Mouse (Mus musculus): Measurements from ENCODE around the gene Cdkn1c. TPM values are rescaled to one million over a fixed set of nuclear protein-coding genes. Genes with fewer than 3 reads are reported as not detected.

Cdkn1c gene
- polyA plus RNA-seq, 1 experiment from 2014 or later, result 965 TPM

DNA sequence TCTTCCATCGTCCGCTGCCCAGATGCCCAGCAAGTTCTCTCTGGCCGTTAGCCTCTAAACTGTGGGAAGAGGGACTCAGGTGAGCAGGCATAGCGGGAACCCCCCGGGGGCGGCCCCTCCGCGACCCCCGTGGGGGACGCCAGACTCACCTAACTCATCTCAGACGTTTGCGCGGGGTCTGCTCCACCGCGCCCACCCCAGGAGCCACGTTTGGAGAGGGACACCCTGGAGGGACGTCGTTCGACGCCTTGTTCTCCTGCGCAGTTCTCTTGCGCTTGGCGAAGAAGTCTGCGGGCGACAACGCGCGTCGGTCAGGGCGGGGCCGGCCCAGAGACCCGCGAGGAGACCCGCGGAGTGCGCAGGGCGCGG is 1.9 kb downstream of the Cdkn1c start:
- whole genome bisulfite sequencing, result 26% methylated on average over 37 of the region's 38 CpGs
- 0 out of 2 replicates have a peak, but pooled peaks have one; percentile 0 for ATAC-seq (replicated peaks; ENCODE audit: low FRiP score)
- Histone ChIP-seq H3K9me3 (replicated peaks) (peaks cover 30% of the 10 kb centered on the region), H3K9ac (peak overlapping the region; percentile 62), H3K27ac (peak overlapping the region; percentile 55), H3K36me3 (no peaks in the 10 kb centered on the region), H3K4me1 (peaks cover 21% of the 10 kb centered on the region), H3K27me3 (0 out of 2 replicates have a peak, but pooled peaks cover 7% of the 10 kb centered on the region), H3K4me2 (peak overlapping the region; percentile 63), H3K4me3 (replicated peaks) (peak overlapping the region; percentile 57)

DNA sequence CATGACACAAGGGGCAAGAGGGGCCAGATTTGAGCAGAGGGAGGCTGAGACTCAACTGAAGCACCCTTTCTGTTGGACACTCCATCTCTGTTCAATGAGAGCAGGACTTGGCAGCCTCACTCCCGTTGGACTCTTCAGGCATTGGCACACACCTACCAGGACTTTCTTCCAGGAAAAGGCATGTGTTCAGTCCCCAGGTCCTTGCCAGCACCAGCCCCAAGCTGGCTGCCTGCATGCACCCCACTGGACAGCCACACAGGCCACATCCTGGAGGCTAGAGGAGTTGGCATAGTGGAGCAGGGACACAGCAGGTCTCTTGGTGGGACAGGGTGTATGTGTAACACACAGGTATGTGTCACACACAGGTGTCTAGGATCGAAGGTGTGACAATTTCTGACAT is 13.7 kb downstream of the Cdkn1c start:
- H3K27ac ChIP-seq, result no peak overlapping the region
- WGBS, result 76% methylated on average over 2 of the region's 2 CpGs
- H3K9ac ChIP-seq, result no peak overlapping the region
- H3K36me3 ChIP-seq, result no peaks in the 10 kb centered on the region
- no peak overlapping the region for H3K4me3 ChIP-seq (replicated peaks)
- no peak for ATAC-seq (replicated peaks; ENCODE audit: low FRiP score)
- peaks cover 21% of the 10 kb centered on the region for H3K4me1 ChIP-seq
- H3K4me2 ChIP-seq, result no peak overlapping the region
- H3K9me3 ChIP-seq (replicated peaks), result no peaks in the 10 kb centered on the region
- H3K27me3 ChIP-seq, result peaks cover 52% of the 10 kb centered on the region

DNA sequence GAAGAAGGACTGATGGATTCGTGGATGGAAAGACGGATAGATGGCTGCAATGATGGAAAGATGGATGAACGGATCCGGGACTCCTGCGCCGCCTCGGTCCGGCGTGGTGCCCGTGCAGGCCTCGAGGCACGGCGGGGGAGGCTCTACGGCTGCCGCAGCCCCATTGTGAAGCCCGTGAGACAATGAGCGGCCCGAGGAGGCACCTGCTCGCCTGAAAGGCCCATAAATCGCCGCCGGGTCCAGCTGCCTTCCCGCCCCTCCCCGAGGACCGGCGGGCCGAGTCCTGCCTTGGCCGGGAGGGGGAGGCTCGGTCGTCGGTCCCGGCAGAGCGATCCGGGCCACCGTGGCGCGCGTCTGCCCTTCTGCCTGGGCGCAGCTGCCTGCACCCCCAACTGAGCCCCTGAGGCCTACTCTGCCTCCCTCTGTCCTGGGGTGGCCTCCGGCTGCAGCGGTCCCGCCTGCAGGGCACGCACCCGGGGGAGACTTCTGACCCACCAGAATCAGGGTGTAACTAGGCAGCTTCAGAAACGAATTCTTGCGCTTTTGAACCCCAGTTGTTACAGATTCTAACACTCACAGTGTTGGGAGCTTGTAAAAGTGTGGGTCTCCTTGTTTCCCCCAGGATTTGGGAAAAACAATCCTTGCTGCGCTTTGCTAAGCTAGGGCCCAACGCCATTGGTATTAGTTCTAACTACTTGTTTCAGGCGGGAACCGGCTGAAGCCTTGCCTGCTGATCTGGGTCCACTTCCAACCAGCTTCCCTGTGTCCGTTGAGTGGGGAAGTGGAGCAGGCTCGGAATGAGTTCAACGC is 15.0 kb downstream of the Cdkn1c start:
- 5% methylated on average over 53 of the region's 53 CpGs for WGBS
- peaks cover 21% of the 10 kb centered on the region for H3K4me1 ChIP-seq
- H3K9me3 ChIP-seq (replicated peaks), result no peaks in the 10 kb centered on the region
- peak overlapping the region; percentile 15; the same call in 1 of the 2 replicates for H3K27ac ChIP-seq
- no peaks in the 10 kb centered on the region for H3K36me3 ChIP-seq
- ATAC-seq (replicated peaks; ENCODE audit: low FRiP score), result peak; percentile 75
- H3K4me2 ChIP-seq, result peak overlapping the region; percentile 80
- peak overlapping the region; percentile 41 for H3K4me3 ChIP-seq (replicated peaks)
- H3K9ac ChIP-seq, result peak overlapping the region; percentile 47
- H3K27me3 ChIP-seq, result peaks cover 52% of the 10 kb centered on the region

DNA sequence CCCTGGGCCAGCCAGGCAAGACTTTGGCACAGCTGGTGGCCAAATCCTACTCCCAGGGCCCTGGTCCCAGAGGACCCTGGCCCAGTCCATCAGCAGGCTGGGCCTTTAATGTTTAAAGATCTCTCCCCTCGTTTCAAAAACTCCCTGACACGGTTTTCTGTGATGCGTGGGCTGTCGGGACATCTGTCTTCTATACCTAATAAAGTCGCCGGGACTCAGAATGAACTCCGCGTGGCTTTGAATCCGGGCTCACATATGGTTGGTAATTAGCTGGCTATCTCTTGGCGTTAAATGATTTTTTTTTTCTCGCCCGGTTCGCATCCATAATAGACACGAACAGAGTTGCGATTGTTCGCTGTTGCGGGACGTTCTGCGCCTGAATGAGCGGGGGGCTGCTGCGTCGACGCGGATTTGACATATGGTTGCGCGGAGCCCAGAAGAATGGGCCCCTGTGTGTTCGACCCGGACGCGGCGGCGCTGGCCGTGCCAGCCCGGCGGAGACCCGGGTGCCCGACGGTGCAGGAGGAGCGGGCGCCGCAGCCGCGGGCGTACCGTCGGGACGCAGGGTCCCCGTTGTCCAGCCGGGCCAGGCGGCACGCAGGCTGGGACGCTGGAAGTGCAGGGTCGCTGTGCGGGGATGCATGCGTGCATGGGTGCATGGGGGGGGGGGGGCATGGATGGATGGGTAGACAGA is 15.7 kb downstream of the Cdkn1c start:
- no peaks in the 10 kb centered on the region for H3K9me3 ChIP-seq (replicated peaks)
- WGBS, result 3% methylated on average over 55 of the region's 55 CpGs

DNA sequence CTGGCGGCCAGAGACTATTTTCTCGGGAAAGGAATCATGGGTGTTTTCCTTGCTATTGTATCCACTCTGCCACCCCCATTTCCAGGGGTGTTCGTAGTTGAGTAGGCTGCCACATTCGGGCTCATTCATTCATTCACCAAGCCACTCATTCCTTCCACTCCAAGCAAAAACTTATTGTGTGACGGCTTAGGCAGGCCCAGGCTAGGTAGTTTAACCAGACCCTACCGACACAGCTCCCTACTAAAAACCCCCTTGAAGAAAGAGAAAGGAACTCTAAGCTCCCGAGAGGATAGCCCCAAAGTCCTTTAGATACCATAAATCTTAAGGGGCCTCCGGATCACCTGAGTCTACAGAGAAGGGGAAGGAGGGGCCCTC is 16.3 kb downstream of the Cdkn1c start:
- 40% methylated on average over 8 of the region's 8 CpGs for WGBS
- H3K9ac ChIP-seq, result no peak overlapping the region
- H3K4me1 ChIP-seq, result peaks cover 21% of the 10 kb centered on the region
- H3K4me3 ChIP-seq (replicated peaks), result peak overlapping the region; percentile 41; the same call in 1 of the 2 replicates
- no peak for ATAC-seq (replicated peaks; ENCODE audit: low FRiP score)
- H3K27me3 ChIP-seq, result peaks cover 49% of the 10 kb centered on the region
- peak overlapping the region; percentile 80 for H3K4me2 ChIP-seq
- H3K9me3 ChIP-seq (replicated peaks), result no peaks in the 10 kb centered on the region
- H3K27ac ChIP-seq, result 0 out of 2 replicates have a peak overlapping the region, but pooled peaks have one; percentile 10
- no peaks in the 10 kb centered on the region for H3K36me3 ChIP-seq

More for the DNA sequence above, 15.7 kb downstream of the Cdkn1c start:
- Histone ChIP-seq H3K27me3 (peaks cover 50% of the 10 kb centered on the region), H3K36me3 (no peaks in the 10 kb centered on the region), H3K4me1 (peaks cover 21% of the 10 kb centered on the region), H3K4me3 (replicated peaks) (peak overlapping the region; percentile 41), H3K27ac (0 out of 2 replicates have a peak overlapping the region, but pooled peaks have one; percentile 10), H3K9ac (peak overlapping the region; percentile 47; the same call in 1 of the 2 replicates), H3K4me2 (peak overlapping the region; percentile 80)
- ATAC-seq (replicated peaks; ENCODE audit: low FRiP score), result peak; percentile 24

DNA sequence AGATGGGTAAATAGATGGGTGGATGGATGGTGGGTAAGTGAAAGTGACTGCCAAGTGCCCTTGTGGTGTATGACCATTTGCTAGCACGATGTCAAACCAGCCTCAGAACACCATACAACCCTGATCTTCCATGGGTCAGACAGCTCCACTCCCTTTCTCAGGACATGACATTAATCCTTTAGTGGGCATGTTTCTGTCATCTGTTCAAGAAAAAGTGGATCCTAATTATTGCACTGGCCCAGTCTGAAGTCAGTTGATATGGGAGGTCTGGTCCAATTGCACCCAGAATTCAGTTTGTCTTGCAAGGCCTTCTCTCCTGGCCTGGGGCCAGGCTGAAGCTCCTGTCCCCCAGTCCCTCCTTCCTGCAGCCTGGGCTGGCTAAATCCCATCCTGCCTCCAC is 21.9 kb downstream of the Cdkn1c start:
- no peak for ATAC-seq (replicated peaks; ENCODE audit: low FRiP score)
- Histone ChIP-seq H3K9me3 (replicated peaks) (no peaks in the 10 kb centered on the region), H3K4me2 (peak overlapping the region; percentile 92; the same call in 1 of the 2 replicates), H3K4me1 (peaks cover 20% of the 10 kb centered on the region), H3K9ac (no peak overlapping the region), H3K36me3 (no peaks in the 10 kb centered on the region), H3K4me3 (replicated peaks) (no peak overlapping the region), H3K27ac (no peak overlapping the region), H3K27me3 (peaks cover 27% of the 10 kb centered on the region)
- 57% methylated on average over 1 of the region's 1 CpGs for WGBS

DNA sequence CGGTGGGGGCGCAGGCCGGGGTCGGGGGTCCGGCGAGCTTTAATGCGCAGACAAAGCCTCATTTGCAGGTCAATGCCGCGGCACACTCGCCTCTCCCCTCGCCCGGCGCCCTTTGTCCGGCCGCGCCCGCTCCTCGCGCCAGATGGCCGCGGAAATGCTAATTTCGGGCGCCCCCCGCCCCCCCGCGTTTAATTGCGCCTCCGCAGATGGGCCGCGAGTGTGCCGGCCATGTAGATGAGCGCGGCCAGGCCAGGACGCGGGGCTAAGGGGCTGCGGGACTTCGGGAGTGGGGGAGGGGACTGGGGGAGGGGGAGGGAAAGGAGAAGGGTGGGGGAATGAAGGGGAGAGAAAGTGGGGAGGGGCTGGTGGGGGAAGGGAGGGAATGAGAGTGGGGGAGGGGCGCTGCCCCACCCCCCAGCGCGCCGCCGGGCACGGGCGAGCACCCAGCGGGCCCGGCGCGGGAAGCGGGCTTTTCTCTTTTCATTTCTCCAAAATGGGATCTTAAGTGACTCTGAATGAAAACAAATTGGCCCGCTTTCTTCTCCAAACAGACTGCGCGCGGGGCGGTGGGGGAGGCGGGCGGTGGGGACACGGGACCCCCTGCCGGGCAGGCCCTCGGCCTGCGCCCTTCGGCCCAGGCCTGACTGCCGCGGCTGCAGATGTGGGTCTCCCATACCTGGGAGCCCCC is 22.8 kb downstream of the Cdkn1c start:
- peak; percentile 62 for ATAC-seq (replicated peaks; ENCODE audit: low FRiP score)
- H3K27ac ChIP-seq, result peak overlapping the region; percentile 41

DNA sequence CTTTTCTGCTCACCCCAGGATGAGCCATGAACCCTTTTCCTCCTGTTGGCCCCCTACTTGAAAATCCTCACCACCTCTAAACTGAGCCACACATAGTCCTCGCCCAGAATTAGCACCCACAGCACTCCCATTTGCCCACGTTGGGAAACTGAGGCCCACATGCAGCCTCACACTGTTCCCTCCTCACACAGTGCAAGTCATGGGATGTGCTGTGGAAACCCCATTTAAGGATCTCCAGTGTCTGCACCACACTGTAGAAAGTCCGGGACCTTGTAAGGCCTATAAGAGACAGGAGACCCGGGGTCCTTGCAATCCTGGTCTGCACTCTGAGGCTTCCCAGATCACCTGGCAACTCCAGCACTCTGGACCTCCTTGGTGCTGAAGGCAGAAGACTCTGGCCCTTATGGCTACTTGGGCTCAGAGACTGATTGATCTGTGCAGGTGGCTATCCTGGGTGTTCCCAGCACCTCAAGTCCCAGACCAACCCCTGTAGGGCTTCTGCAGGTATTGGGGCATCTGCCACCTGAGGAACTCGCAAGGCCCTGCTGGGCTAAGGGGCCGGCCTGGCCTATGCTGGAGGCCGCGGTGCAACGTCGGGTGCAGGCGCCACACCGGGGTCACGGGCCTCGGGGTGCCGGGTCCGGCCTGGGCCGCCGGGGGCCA is 23.5 kb downstream of the Cdkn1c start:
- WGBS, result 18% methylated on average over 18 of the region's 18 CpGs
- Histone ChIP-seq H3K4me1 (peaks cover 23% of the 10 kb centered on the region), H3K4me2 (peak overlapping the region; percentile 92), H3K9me3 (replicated peaks) (no peaks in the 10 kb centered on the region), H3K9ac (peak overlapping the region; percentile 67), H3K27ac (peak overlapping the region; percentile 41), H3K36me3 (no peaks in the 10 kb centered on the region), H3K4me3 (replicated peaks) (peak overlapping the region; percentile 50), H3K27me3 (peaks cover 11% of the 10 kb centered on the region; the same call in 1 of the 2 replicates)
- ATAC-seq (replicated peaks; ENCODE audit: low FRiP score), result peak; percentile 59

More for the DNA sequence above, 22.8 kb downstream of the Cdkn1c start:
- H3K9ac ChIP-seq, result peak overlapping the region; percentile 67
- H3K9me3 ChIP-seq (replicated peaks), result no peaks in the 10 kb centered on the region
- H3K4me2 ChIP-seq, result peak overlapping the region; percentile 92
- no peaks in the 10 kb centered on the region for H3K36me3 ChIP-seq
- WGBS, result under 1% methylated on average over 62 of the region's 63 CpGs
- H3K4me3 ChIP-seq (replicated peaks), result peak overlapping the region; percentile 50
- peaks cover 18% of the 10 kb centered on the region for H3K27me3 ChIP-seq
- peaks cover 23% of the 10 kb centered on the region for H3K4me1 ChIP-seq

DNA sequence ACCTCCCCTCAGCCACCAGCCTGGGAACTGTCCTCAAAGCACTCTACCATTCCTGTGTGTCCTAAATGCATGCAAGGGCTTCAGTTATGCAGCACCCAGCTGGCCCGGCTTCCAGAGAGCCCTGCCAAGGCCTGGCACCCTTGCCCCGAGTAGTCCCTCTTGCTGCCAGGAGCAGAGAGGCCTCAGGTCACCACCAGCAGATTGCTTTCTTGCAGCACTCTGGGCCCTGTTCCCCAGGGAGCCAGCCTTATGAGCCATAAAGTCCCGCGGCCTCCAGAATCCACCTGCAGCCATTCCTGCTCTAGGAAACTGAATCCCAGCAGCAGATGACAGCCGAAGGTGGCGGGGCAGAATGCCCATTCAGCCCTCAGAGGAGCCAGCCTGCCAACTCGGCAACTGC is 27.5 kb downstream of the Cdkn1c start:
- 65% methylated on average over 7 of the region's 7 CpGs for WGBS
- no peak overlapping the region for H3K4me2 ChIP-seq
- no peak overlapping the region for H3K27ac ChIP-seq
- no peak overlapping the region for H3K9ac ChIP-seq
- H3K4me1 ChIP-seq, result peaks cover 23% of the 10 kb centered on the region
- no peak for ATAC-seq (replicated peaks; ENCODE audit: low FRiP score)
- no peaks in the 10 kb centered on the region for H3K36me3 ChIP-seq
- H3K27me3 ChIP-seq, result peaks cover 11% of the 10 kb centered on the region; the same call in 1 of the 2 replicates
- H3K4me3 ChIP-seq (replicated peaks), result no peak overlapping the region
- no peaks in the 10 kb centered on the region for H3K9me3 ChIP-seq (replicated peaks)

DNA sequence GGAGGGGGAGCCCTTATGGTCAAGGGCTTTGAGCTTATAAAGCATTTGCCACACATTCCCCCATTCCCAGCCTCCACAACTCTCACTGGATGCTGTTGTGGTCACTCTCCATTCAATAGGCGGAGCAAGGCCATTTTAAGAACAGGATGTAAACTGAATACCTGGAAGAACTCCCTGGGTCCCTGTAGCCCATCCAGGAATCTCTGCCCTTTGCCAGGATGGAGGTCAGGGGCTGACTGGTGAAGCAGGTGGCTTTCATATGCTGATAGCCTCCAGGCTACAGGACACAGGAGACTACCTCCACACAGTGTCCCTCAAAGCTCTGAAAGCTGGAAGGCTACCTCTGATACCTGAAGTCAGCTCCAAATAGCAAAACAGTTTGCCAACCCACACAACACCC is 28.2 kb downstream of the Cdkn1c start:
- Histone ChIP-seq H3K36me3 (no peaks in the 10 kb centered on the region), H3K27me3 (peaks cover 11% of the 10 kb centered on the region; the same call in 1 of the 2 replicates), H3K4me1 (peaks cover 24% of the 10 kb centered on the region), H3K9ac (no peak overlapping the region), H3K4me2 (no peak overlapping the region), H3K9me3 (replicated peaks) (no peaks in the 10 kb centered on the region), H3K27ac (no peak overlapping the region), H3K4me3 (replicated peaks) (no peak overlapping the region)
- WGBS, result 73% methylated on average over 1 of the region's 1 CpGs
- ATAC-seq (replicated peaks; ENCODE audit: low FRiP score), result no peak

DNA sequence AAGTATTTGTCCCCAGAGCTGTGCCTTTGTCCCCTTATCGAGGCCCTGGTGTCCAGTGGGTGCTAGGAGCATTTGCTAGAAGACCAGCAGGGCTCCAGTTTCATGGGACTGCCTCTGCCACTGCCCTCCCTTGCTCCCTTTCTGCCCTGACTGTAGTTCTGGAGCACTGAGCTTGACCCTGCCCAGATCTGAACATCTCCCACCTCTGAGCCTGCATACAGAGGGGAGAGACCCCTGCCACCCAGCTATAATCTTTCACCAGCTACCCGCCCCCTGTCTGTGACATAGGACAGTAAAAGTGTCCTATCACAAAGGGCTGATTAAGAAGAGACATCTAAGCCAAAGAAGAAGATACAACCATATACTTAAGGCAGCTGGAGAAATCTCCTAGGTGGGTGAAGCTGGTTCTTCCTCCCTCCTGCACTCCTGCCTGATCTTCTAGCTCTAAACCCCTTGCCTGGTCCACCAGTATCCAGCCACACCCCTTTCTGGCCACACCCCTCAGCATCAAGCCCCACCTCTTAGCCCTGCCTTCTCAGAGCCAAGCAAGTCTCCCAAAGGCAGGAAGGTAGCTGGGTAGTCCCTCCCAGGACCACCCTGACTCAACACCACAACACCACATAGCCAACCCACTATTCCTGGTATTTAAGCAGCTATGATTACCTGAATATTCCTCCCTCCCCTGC is 31.9 kb downstream of the Cdkn1c start:
- H3K36me3 ChIP-seq, result no peaks in the 10 kb centered on the region
- H3K9me3 ChIP-seq (replicated peaks), result no peaks in the 10 kb centered on the region
- no peak overlapping the region for H3K4me2 ChIP-seq
- no peak; the same call in 1 of the 2 replicates for ATAC-seq (replicated peaks; ENCODE audit: low FRiP score)
- H3K4me1 ChIP-seq, result peaks cover 19% of the 10 kb centered on the region
- H3K27ac ChIP-seq, result no peak overlapping the region
- H3K9ac ChIP-seq, result no peak overlapping the region
- H3K4me3 ChIP-seq (replicated peaks), result no peak overlapping the region
- H3K27me3 ChIP-seq, result no peaks in the 10 kb centered on the region
- 63% methylated on average over 2 of the region's 2 CpGs for WGBS

Data from kidney, embryonic 15.5 days (tissue).